Mouse (Mus musculus) stomach, postnatal 0 days (tissue): ENCODE measurements around the gene Ptbp1.

Source experiments
- CTCF ChIP-seq: IDR thresholded peaks from 2 replicates; pipeline ENCODE4 v1.5.1; 2016; ENCODE audit warnings: antibody characterized with exemption, low read depth, mild to moderate bottlenecking, moderate library complexity
- EP300 ChIP-seq: optimal IDR thresholded peaks from 2 replicates; pipeline ENCODE3; 2016; ENCODE audit warnings: antibody characterized with exemption

DNA sequence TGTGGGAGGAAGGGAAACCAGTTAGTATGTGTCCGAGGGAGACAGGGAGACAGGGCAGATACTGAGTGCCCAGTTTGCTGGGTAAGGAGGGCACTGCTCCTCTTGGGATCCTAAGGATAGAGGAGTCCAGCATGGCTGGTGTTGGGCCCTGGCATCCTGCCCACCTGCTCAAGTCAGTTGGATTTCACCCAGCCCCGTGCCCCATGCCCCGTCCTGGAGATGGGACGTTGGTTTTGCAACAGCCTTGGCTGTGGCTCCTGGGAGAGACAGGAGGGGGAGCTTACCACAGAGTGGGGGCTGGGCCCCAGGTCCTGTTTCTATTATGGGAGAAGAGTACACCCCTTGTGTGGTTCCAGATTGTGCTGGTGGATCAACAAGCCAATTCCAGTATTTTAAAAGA, 30.2 kb downstream of the Ptbp1 start:
- TF ChIP-seq CTCF (no peak), EP300 (no peak)
